Mouse (Mus musculus): ENCODE results near the gene Sertad4. TPM values are rescaled to one million over a fixed set of nuclear protein-coding genes. Genes with fewer than 3 reads are reported as not detected.

The Sertad4 gene
- total and polyA plus RNA-seq, 3 experiments = not detected

GRCm38 (mm10) chr1:192812290-192812689, 43.3 kb downstream of the Sertad4 start:
- H3K36me3 ChIP-seq (ENCODE audit: control insufficient read depth in 1 of 2, insufficient read depth in 2 of 2, low read length in 2 of 2) = no peaks in the 10 kb centered on the region
- H3K9me3 ChIP-seq (replicated peaks; ENCODE audit: insufficient read depth, low read length) = no peaks in the 10 kb centered on the region
- H3K27me3 ChIP-seq (ENCODE audit: control insufficient read depth in 1 of 2, insufficient read depth in 2 of 2, low read length in 2 of 2) = no peaks in the 10 kb centered on the region; a peak in 2 of 4 replicates
- DNase-seq (ENCODE audit: low read depth, low spot score) = no peak
- no peaks in the 10 kb centered on the region for H3K79me2 ChIP-seq (ENCODE audit: control insufficient read depth, insufficient read depth, low read length, poor library complexity)
- no peak overlapping the region for H3K27ac ChIP-seq (ENCODE audit: control insufficient read depth, low read depth, low read length)
- H3K4me3 ChIP-seq (ENCODE audit: control insufficient read depth in 1 of 2, insufficient read depth in 1 of 2, low read depth in 2 of 2, low read length in 2 of 2) = no peak overlapping the region
- no peak overlapping the region for H3K9ac ChIP-seq (ENCODE audit: control insufficient read depth, low read depth, low read length, poor library complexity, severe bottlenecking)
- H3K4me1 ChIP-seq (ENCODE audit: control insufficient read depth in 1 of 2, insufficient read depth in 2 of 2, low read length in 2 of 2) = no peaks in the 10 kb centered on the region; a peak in 1 of 4 replicates
- TF ChIP-seq MYC (IDR thresholded peaks at IDR 0.05; ENCODE audit: low read depth, low read length) (no peak), POLR2AphosphoS2 (IDR thresholded peaks at IDR 0.05; ENCODE audit: low read length) (no peak), MAFK (IDR thresholded peaks at IDR 0.05; ENCODE audit: borderline replicate concordance, low read depth, low read length) (no peak), TBP (IDR thresholded peaks at IDR 0.05; ENCODE audit: low read depth, low read length) (no peak), CTCF (IDR thresholded peaks at IDR 0.05 in 2 of 3, conservative IDR thresholded peaks at IDR 0.05 in 1 of 3; ENCODE audit: control insufficient read depth in 1 of 3, insufficient read depth in 1 of 3, low read depth in 2 of 3, low read length in 3 of 3, poor library complexity in 1 of 3, severe bottlenecking in 1 of 3) (no peak), EP300 (IDR thresholded peaks at IDR 0.05; ENCODE audit: low read depth in 1 of 2, low read length in 2 of 2) (no peak), MEF2A (IDR thresholded peaks at IDR 0.05; ENCODE audit: extremely low read depth, insufficient replicate concordance, low read depth, low read length, poor library complexity, severe bottlenecking) (no peak), RCOR1 (IDR thresholded peaks at IDR 0.05; ENCODE audit: low read depth, low read length) (no peak), USF2 (IDR thresholded peaks at IDR 0.05; ENCODE audit: borderline replicate concordance in 1 of 2, insufficient read depth in 1 of 2, low read depth in 1 of 2, low read length in 2 of 2) (no peak), SIN3A (IDR thresholded peaks at IDR 0.05; ENCODE audit: low read length) (no peak), JUND (IDR thresholded peaks at IDR 0.05; ENCODE audit: low read depth, low read length) (no peak), GATA1 (IDR thresholded peaks at IDR 0.05; ENCODE audit: low read depth, low read length) (no peak)

GRCm38 (mm10) chr1:192806168-192807157, 49.1 kb downstream of the Sertad4 start:
- H3K27me3 ChIP-seq (ENCODE audit: control insufficient read depth in 1 of 2, insufficient read depth in 2 of 2, low read length in 2 of 2) = peaks cover 0 to 1% of the 10 kb centered on the region in 2 experiments; a peak in 3 of 4 replicates
- no peak overlapping the region for H3K4me3 ChIP-seq (ENCODE audit: control insufficient read depth in 1 of 2, insufficient read depth in 1 of 2, low read depth in 2 of 2, low read length in 2 of 2)
- TF ChIP-seq POLR2A (IDR thresholded peaks at IDR 0.05; ENCODE audit: control insufficient read depth in 1 of 2, insufficient read depth in 1 of 2, low read depth in 1 of 2, low read length in 2 of 2, poor library complexity in 1 of 2) = no peak
- no peak for TF ChIP-seq MAZ (IDR thresholded peaks at IDR 0.05; ENCODE audit: low read depth, low read length)
- no peak for TF ChIP-seq MYC (IDR thresholded peaks at IDR 0.05; ENCODE audit: low read depth, low read length)
- TF ChIP-seq ZMIZ1 (IDR thresholded peaks at IDR 0.05; ENCODE audit: low read depth, low read length) = no peak
- TF ChIP-seq GABPA (IDR thresholded peaks at IDR 0.05; ENCODE audit: low read depth, low read length) = no peak
- TF ChIP-seq SIN3A (IDR thresholded peaks at IDR 0.05; ENCODE audit: low read length) = no peak
- TF ChIP-seq USF2 (IDR thresholded peaks at IDR 0.05; ENCODE audit: borderline replicate concordance in 1 of 2, insufficient read depth in 1 of 2, low read depth in 1 of 2, low read length in 2 of 2) = no peak
- TF ChIP-seq NELFE (IDR thresholded peaks at IDR 0.05; ENCODE audit: low read depth, low read length) = no peak
- TF ChIP-seq GATA1 (IDR thresholded peaks at IDR 0.05; ENCODE audit: low read depth, low read length) = no peak
- TF ChIP-seq ZC3H11A (IDR thresholded peaks at IDR 0.05; ENCODE audit: low read depth, low read length) = no peak
- TF ChIP-seq TCF12 (IDR thresholded peaks at IDR 0.05; ENCODE audit: low read depth, low read length) = no peak
- TF ChIP-seq RCOR1 (IDR thresholded peaks at IDR 0.05; ENCODE audit: low read depth, low read length) = no peak
- no peaks in the 10 kb centered on the region for H3K36me3 ChIP-seq (ENCODE audit: control insufficient read depth in 1 of 2, insufficient read depth in 2 of 2, low read length in 2 of 2)
- no peak overlapping the region for H3K27ac ChIP-seq (ENCODE audit: control insufficient read depth, low read depth, low read length)
- H3K9ac ChIP-seq (ENCODE audit: control insufficient read depth, low read depth, low read length, poor library complexity, severe bottlenecking) = no peak overlapping the region
- no peak for DNase-seq (ENCODE audit: low read depth, low spot score)
- H3K9me3 ChIP-seq (replicated peaks; ENCODE audit: insufficient read depth, low read length) = no peaks in the 10 kb centered on the region
- H3K4me1 ChIP-seq (ENCODE audit: control insufficient read depth in 1 of 2, insufficient read depth in 2 of 2, low read length in 2 of 2) = no peaks in the 10 kb centered on the region
- H3K79me2 ChIP-seq (ENCODE audit: control insufficient read depth, insufficient read depth, low read length, poor library complexity) = no peaks in the 10 kb centered on the region
